Mouse (Mus musculus) kidney, adult 2 months (tissue): ENCODE measurements around the gene Smim11. TPM values are rescaled to one million over a fixed set of nuclear protein-coding genes. Genes with fewer than 3 reads are reported as not detected.

Experiments used
- DNase-seq: peaks from one replicate; pipeline ENCODE4 v3.0.0; 2021
- H3K27ac ChIP-seq: fragments of 200-500 bp; 2 replicates; pipeline ENCODE4 v1.5.1; 2012; ENCODE audit warnings: low read depth, low read length, control low read depth, inconsistent platforms; ENCODE audit not compliant: insufficient read depth
- H3K27me3 ChIP-seq: fragments of 200-500 bp; replicated peaks from 2 replicates; pipeline ENCODE4 v1.6.1; 2012; ENCODE audit warnings: mild to moderate bottlenecking, moderate library complexity, low read length, inconsistent platforms; ENCODE audit not compliant: control insufficient read depth, insufficient read depth
- H3K36me3 ChIP-seq: fragments of 200-500 bp; 2 replicates; pipeline ENCODE4 v1.6.1; 2012; ENCODE audit warnings: mild to moderate bottlenecking, moderate library complexity, low read length, inconsistent platforms; ENCODE audit not compliant: control insufficient read depth, insufficient read depth
- H3K4me1 ChIP-seq: fragments of 200-500 bp; 2 replicates; pipeline ENCODE4 v1.6.1; 2011; ENCODE audit warnings: low read length; ENCODE audit not compliant: control insufficient read depth, insufficient read depth
- H3K4me3 ChIP-seq: fragments of 200-500 bp; 2 replicates; pipeline ENCODE4 v1.5.1; 2011; ENCODE audit warnings: mild to moderate bottlenecking, low read depth, low read length, control low read depth; ENCODE audit not compliant: insufficient read depth
- CTCF ChIP-seq: fragments of 200-500 bp; conservative IDR thresholded peaks from 2 replicates; pipeline ENCODE4 v1.5.1; 2011; ENCODE audit warnings: low read depth, mild to moderate bottlenecking, control low read depth, low read length, moderate library complexity, mixed read lengths; ENCODE audit not compliant: insufficient read depth, insufficient read length
- POLR2A ChIP-seq: fragments of 200-500 bp; IDR thresholded peaks from one replicate; pipeline ENCODE4 v1.6.1; 2011; ENCODE audit warnings: low read depth, low read length, control low read depth
- WGBS: fragments of 180-500 bp; shearing (Covaris S2); methylation state at CpG from one replicate; pipeline ENCODE4 v1.1.7; 2018; 5-methylcytosine and 5-hydroxymethylcytosine counted together
- polyA plus RNA-seq: library from polyadenylated mRNA; depleted of rRNA; stranded (reverse); fragments of >200 nt; gene quantifications from 2 replicates; pipeline ENCODE4 v1.2.3, GENCODE M21; 2012

Smim11 gene
- polyA plus RNA-seq, 1 experiment, result 30.4 TPM

DNA sequence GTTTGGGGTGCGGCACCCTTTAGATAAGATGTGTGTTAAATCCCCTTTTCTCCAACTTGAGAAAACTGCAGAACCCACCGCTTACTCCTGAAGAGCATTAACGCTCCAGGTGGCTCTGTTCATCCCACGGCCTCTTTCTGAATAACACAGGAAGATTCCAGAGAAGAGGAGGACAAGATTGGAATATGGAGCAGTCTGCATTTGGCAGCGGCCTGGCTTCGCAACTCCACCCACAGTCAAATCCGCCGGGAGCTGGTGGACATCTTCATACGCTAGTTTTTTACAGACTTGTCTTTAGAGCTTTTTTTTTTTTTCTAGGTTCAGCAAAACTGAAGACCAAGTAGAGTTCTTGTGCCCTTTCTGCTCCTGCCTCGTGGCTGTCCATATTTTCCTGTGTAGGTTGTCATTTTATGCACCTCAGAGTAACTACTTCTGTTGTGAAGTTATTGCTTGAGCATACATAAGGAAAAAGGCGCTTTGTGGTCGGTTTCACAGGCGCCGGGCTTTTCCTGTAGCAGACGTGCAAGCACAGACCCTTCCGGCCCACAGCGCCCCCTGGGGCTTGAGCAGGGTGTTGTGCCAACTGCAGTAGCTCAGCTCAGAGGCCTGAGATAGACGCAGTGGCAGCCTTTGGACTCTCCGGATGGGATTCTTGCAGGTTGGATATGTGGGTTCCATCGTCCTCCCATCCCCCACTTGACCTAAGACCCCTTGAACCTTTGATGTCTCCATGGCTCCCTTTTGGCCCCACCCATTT lies 18.4 kb downstream of the Smim11 start:
- H3K27me3 ChIP-seq, result no peaks in the 10 kb centered on the region
- 71% methylated on average over 20 of the region's 20 CpGs for WGBS
- H3K36me3 ChIP-seq, result no peaks in the 10 kb centered on the region
- H3K4me3 ChIP-seq, result no peak overlapping the region
- H3K4me1 ChIP-seq, result no peaks in the 10 kb centered on the region
- peak; percentile 17 for DNase-seq
- TF ChIP-seq POLR2A (no peak), CTCF (peak; percentile 38)
- H3K27ac ChIP-seq, result no peak overlapping the region

DNA sequence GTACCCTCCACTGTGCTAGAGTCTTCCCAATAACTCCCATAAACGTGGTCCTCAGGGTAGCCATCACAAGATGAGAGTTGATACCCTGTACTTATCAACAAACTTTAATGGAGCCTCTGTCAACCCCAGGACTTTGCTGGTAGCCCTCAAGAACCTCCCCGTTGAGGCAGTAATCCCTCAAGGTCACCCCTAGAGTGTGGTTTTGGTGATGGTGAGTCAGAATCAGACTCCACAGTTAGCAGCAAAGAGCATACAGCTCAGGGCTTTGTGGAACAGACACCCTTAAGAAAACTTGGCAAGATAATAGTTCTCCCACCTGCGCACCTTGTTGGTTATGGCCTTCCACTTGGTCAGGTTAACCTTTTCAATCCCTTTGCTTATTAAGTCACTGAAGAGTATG lies 19.3 kb downstream of the Smim11 start:
- Histone ChIP-seq H3K4me3 (no peak overlapping the region), H3K27me3 (no peaks in the 10 kb centered on the region), H3K4me1 (no peaks in the 10 kb centered on the region), H3K27ac (no peak overlapping the region), H3K36me3 (no peaks in the 10 kb centered on the region)
- TF ChIP-seq POLR2A (no peak), CTCF (no peak)
- no peak for DNase-seq
- WGBS, result 87% methylated on average over 3 of the region's 3 CpGs

DNA sequence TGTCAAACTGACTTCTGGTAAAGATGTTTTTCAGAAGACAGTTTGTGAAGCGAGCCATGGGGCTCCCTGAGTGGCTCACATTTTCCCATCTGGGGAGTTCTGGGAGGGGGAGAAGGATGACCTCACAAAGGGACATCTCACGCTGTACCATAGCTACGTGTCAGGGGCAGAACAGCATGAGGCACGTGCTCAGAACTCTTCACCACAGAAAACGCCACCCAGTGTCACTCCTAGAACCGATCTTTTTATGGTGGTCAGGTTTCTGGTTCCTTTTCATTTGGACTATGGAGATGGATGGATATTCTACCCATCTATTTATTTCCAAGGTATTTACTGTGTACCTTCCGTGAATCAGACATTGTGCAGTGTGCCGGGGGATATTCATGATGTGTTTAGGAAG lies 20.3 kb downstream of the Smim11 start, which contains the start of gene Fam243:
Gene Fam243 (minus strand): TSS at position 101 of the 400 bp plus-strand sequence.
- Histone ChIP-seq H3K27ac (no peak within 1 kb of the TSS), H3K27me3 (no peaks in the 10 kb centered on the region), H3K4me3 (no peak within 1 kb of the TSS), H3K36me3 (no peaks in the 10 kb centered on the region), H3K4me1 (no peaks in the 10 kb centered on the region)
- no peak for DNase-seq
- TF ChIP-seq POLR2A (no peak), CTCF (no peak)
- WGBS, result 93% methylated on average over 8 of the region's 8 CpGs

DNA sequence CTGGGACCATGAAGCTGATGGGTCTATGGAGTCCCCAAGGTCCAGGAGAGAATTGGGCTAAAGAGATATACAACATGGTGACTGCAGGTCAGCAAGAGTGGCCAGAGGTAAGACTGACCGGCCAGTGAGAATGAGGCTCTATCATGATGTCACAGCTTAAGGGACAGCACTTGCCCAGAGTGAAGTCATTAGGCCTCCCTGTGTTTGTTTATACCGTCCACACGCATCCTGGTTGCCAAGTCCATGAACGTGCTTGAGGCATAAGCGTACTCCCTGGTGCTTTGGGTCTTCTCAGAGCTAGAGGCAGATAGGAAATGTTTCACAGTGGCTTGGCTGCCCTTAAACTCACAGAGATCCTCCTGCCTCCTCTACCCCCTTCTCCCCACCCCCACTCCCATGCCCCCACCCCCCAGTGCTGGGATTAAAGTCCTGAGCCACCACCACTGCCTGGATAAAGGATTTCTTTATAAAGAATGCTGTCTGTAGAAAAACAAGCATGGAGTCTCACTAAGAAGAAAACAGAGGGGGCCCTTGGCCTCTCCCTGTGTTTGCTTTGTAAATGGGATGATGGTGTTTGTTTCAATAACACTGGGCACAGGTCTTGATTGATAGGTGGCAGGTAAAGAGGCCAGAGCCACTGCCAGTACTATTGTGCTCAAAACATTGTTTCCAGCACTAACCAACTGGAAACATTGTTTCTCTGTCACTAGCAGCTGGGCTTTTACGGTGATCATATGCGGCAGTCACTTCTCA lies 23.4 kb downstream of the Smim11 start:
- Histone ChIP-seq H3K4me1 (no peaks in the 10 kb centered on the region), H3K4me3 (no peak overlapping the region), H3K27me3 (no peaks in the 10 kb centered on the region), H3K27ac (no peak overlapping the region), H3K36me3 (no peaks in the 10 kb centered on the region)
- TF ChIP-seq POLR2A, result no peak
- DNase-seq, result no peak
- WGBS, result 66% methylated on average over 7 of the region's 7 CpGs

DNA sequence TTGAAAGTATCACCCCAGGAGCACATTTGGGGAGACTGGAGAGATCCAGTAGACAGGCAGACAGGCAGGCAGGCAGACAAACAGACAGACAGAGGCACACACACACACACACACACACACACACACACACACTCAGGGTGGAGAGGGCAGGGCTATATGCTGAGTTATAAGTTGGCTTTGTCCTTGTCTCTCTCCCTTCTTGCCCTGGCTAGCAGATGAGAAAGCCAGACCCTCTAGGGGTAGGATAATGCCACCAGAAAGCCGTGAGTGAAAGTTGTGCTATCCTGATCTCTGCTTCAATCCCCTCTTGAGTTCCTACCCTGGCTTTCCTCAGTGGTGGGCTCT lies 23.9 kb downstream of the Smim11 start:
- DNase-seq, result no peak
- WGBS, result 96% methylated on average over 1 of the region's 1 CpGs
- no peak overlapping the region for H3K4me3 ChIP-seq
- H3K27me3 ChIP-seq, result no peaks in the 10 kb centered on the region
- H3K36me3 ChIP-seq, result no peaks in the 10 kb centered on the region
- H3K27ac ChIP-seq, result no peak overlapping the region
- H3K4me1 ChIP-seq, result no peaks in the 10 kb centered on the region
- no peak for TF ChIP-seq POLR2A
- no peak for TF ChIP-seq CTCF

DNA sequence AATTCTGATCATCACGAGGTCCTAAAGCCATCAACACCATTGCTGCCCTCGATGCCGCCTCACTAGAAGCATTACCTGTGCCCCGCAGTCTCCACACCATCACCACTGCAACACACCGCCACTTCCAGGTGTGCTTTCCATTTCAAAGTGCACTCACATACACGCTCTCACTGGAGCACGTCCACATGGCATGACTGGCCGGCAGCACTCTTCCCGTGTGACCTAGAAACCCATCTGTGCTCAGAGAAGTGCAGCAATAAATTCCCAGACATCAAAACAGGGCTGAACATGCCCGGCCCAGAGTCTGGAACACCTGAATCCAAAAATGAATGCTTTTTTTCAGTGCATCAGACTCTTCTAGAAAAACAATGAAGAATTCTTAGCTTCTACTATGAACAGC lies 26.8 kb downstream of the Smim11 start:
- Histone ChIP-seq H3K27me3 (no peaks in the 10 kb centered on the region), H3K36me3 (no peaks in the 10 kb centered on the region), H3K27ac (no peak overlapping the region), H3K4me1 (no peaks in the 10 kb centered on the region), H3K4me3 (no peak overlapping the region)
- no peak for DNase-seq
- WGBS, result 61% methylated on average over 10 of the region's 10 CpGs
- TF ChIP-seq POLR2A, result no peak
- no peak for TF ChIP-seq CTCF

DNA sequence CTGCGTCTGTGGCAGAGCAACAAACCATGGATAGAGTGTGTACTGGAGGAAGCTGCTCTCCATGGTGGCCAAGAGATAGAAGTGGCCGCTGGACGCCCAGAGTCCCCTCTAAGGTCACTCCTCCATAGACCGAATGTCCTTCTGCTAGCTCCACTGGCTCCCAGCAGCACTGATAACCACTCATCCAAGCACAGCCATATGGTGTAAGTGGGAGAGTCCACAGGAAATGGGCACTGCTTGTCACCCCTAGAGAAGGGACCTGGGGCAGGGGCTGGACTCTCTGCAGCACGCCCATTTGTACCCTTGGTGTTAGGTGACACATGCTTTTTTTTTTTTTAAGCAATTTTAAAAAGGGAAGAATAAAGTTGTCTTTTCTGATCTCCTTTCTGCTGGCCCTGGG lies 29.9 kb downstream of the Smim11 start:
- TF ChIP-seq CTCF, result no peak
- no peak for TF ChIP-seq POLR2A
- H3K4me3 ChIP-seq, result no peak overlapping the region
- H3K27ac ChIP-seq, result no peak overlapping the region
- H3K4me1 ChIP-seq, result no peaks in the 10 kb centered on the region
- WGBS, result 72% methylated on average over 5 of the region's 5 CpGs
- no peaks in the 10 kb centered on the region for H3K36me3 ChIP-seq
- H3K27me3 ChIP-seq, result no peaks in the 10 kb centered on the region
- DNase-seq, result no peak
